9 mouse cellular contexts compared by ENCODE assay signal in the genomic region with DNA sequence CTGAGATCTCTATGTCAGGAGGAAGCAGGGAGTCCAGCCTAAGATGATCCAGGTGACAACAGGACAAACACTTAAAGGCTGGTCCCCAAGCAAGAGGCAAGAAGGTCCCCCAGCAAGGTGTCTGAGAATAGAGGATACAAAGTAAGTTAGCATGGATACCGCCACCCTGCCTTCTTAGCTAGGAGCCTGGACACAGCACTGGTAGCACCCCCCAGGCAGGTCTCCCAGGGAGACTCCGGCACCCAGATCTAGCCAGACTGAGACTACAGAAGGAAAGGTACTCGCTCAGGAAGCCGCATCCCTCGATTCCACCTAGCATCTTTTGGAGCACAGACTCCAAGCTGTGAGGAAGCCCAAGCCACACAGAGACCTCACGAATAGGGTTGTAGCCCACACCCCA. TPM values are rescaled to one million over a fixed set of nuclear protein-coding genes. Genes with fewer than 3 reads are reported as not detected.
DNase-seq lines count a peak whose midpoint lies in the region; ATAC-seq and TF ChIP-seq lines count a peak whose summit lies in the region.
"Had no signal": no experiment of that assay in that cellular context is flagged by ENCODE, and none has a peak within 500 bp of the region (broad histone marks: within the 10 kb centered on the region; RNA-seq: fewer than 3 reads in every experiment).

No protein-coding gene starts in this region.

- DNase-seq in neural tube, embryonic 11.5 days (ENCODE audit: low spot score) = no peak
- no peak for DNase-seq in neural tube, embryonic 10.5 days (ENCODE audit: extremely low spot score, low spot score)
- DNase-seq in forebrain, postnatal 0 days = no peak
- no peak for DNase-seq in T-cell, adult 2 months (ENCODE audit: low spot score)
- DNase-seq: kidney, adult 2 months had no signal

- 89% methylated on average over 6 of the region's 6 CpGs for WGBS in neural tube, embryonic 11.5 days
- 91% methylated on average over 6 of the region's 6 CpGs for WGBS in forebrain, postnatal 0 days
- 80% methylated on average over 6 of the region's 6 CpGs for WGBS in limb, embryonic 15.5 days
- 86% methylated on average over 6 of the region's 6 CpGs for WGBS in stomach, embryonic 16.5 days

- ATAC-seq in neural tube, embryonic 11.5 days (ENCODE audit: insufficient read depth, low FRiP score, low TSS enrichment) = no peak
- no peak for ATAC-seq in forebrain, postnatal 0 days
- ATAC-seq in limb, embryonic 15.5 days (ENCODE audit: insufficient number of reproducible peaks, low FRiP score, low TSS enrichment, low read depth) = no peak
- ATAC-seq in stomach, embryonic 16.5 days (ENCODE audit: insufficient read depth, low FRiP score) = no peak
- no peak for ATAC-seq in megakaryocyte, adult 5-6 weeks (ENCODE audit: poor library complexity, severe bottlenecking)
- ATAC-seq: Patski had no signal

- no peak overlapping the region; the same call in 1 of the 2 replicates for H3K9ac ChIP-seq in neural tube, embryonic 11.5 days (ENCODE audit: low read length)
- no peak overlapping the region for H3K9ac ChIP-seq in forebrain, postnatal 0 days
- H3K9ac ChIP-seq in limb, embryonic 15.5 days = no peak overlapping the region
- peak overlapping the region; percentile 97; the same call in 1 of the 2 replicates for H3K9ac ChIP-seq in stomach, embryonic 16.5 days (ENCODE audit: low read length)

- H3K27me3 ChIP-seq in neural tube, embryonic 11.5 days (ENCODE audit: control insufficient read depth, insufficient read depth, low read length) = no peaks in the 10 kb centered on the region
- H3K27me3 ChIP-seq in forebrain, postnatal 0 days (ENCODE audit: insufficient read depth, low read length) = no peaks in the 10 kb centered on the region
- H3K27me3 ChIP-seq in limb, embryonic 15.5 days = no peaks in the 10 kb centered on the region
- H3K27me3 ChIP-seq in stomach, embryonic 16.5 days (ENCODE audit: control insufficient read depth, insufficient read depth, low read length) = no peaks in the 10 kb centered on the region
- H3K27me3 ChIP-seq: Patski had no signal

- peaks cover 13% of the 10 kb centered on the region for H3K36me3 ChIP-seq in neural tube, embryonic 11.5 days (ENCODE audit: control insufficient read depth, insufficient read depth, low read length)
- peaks cover 22% of the 10 kb centered on the region for H3K36me3 ChIP-seq in forebrain, postnatal 0 days (ENCODE audit: insufficient read depth)
- H3K36me3 ChIP-seq in limb, embryonic 15.5 days = peaks cover 25% of the 10 kb centered on the region
- H3K36me3 ChIP-seq in stomach, embryonic 16.5 days (ENCODE audit: control insufficient read depth, insufficient read depth, low read length) = peaks cover 16% of the 10 kb centered on the region

- peaks cover 14% of the 10 kb centered on the region for H3K4me1 ChIP-seq in neural tube, embryonic 11.5 days (ENCODE audit: control insufficient read depth, insufficient read depth, low read length)
- peaks cover 9% of the 10 kb centered on the region for H3K4me1 ChIP-seq in forebrain, postnatal 0 days (ENCODE audit: insufficient read depth)
- H3K4me1 ChIP-seq in limb, embryonic 15.5 days = peaks cover 31% of the 10 kb centered on the region
- peaks cover 19% of the 10 kb centered on the region for H3K4me1 ChIP-seq in stomach, embryonic 16.5 days (ENCODE audit: control insufficient read depth, insufficient read depth, low read length)

- H3K4me2 ChIP-seq in neural tube, embryonic 11.5 days (ENCODE audit: low read depth) = peak overlapping the region; percentile 94
- peak overlapping the region; percentile 86 for H3K4me2 ChIP-seq in forebrain, postnatal 0 days (ENCODE audit: low read depth)
- H3K4me2 ChIP-seq in limb, embryonic 15.5 days = peak overlapping the region; percentile 79
- H3K4me2 ChIP-seq in stomach, embryonic 16.5 days (ENCODE audit: low read depth, low read length) = peak overlapping the region; percentile 89

- no peak for TF ChIP-seq CTCF in forebrain, postnatal 0 days (IDR thresholded peaks at IDR 0.05; ENCODE audit: low read depth)

- no peak overlapping the region for H3K27ac ChIP-seq in neural tube, embryonic 11.5 days (ENCODE audit: low read depth, low read length)
- no peak overlapping the region for H3K27ac ChIP-seq in forebrain, postnatal 0 days (ENCODE audit: low read depth, low read length)
- no peak overlapping the region for H3K27ac ChIP-seq in limb, embryonic 15.5 days
- no peak overlapping the region for H3K27ac ChIP-seq in stomach, embryonic 16.5 days (ENCODE audit: low read length)

- H3K9me3 ChIP-seq in neural tube, embryonic 11.5 days (ENCODE audit: control insufficient read depth, low read length) = no peaks in the 10 kb centered on the region
- no peaks in the 10 kb centered on the region for H3K9me3 ChIP-seq in forebrain, postnatal 0 days (ENCODE audit: low read length)
- no peaks in the 10 kb centered on the region for H3K9me3 ChIP-seq in limb, embryonic 15.5 days
- no peaks in the 10 kb centered on the region for H3K9me3 ChIP-seq in stomach, embryonic 16.5 days (replicated peaks; ENCODE audit: control insufficient read depth, low read length)

- H3K4me3 ChIP-seq in neural tube, embryonic 11.5 days (ENCODE audit: low read depth, low read length) = peak overlapping the region; percentile 94
- H3K4me3 ChIP-seq in forebrain, postnatal 0 days (ENCODE audit: low read depth, low read length) = no peak overlapping the region
- H3K4me3 ChIP-seq in limb, embryonic 15.5 days = peak overlapping the region; percentile 94
- peak overlapping the region; percentile 87; the same call in 1 of the 2 replicates for H3K4me3 ChIP-seq in stomach, embryonic 16.5 days (replicated peaks; ENCODE audit: low read length)

RNA-seq across cellular contexts. Expression of gene Mier2, which starts 1.8 kb away (rescaled TPM):
- polyA plus RNA-seq in neural tube, embryonic 11.5 days (2014; fragmentation: Nextera tagmentation; extraction: Ambion mirVana) = 50.8 and 58.2 TPM in 2 replicates
- 70.0 and 73.0 TPM in 2 replicates for total RNA-seq in forebrain, postnatal 0 days (2014; rRNA removed)
- 37.5 and 38.6 TPM in 2 replicates for polyA plus RNA-seq in forebrain, postnatal 0 days (2015; fragmentation: Nextera tagmentation; extraction: Ambion mirVana)
- polyA plus RNA-seq in limb, embryonic 15.5 days (2015; fragmentation: Nextera tagmentation; extraction: Ambion mirVana) = 65.5 and 66.4 TPM in 2 replicates
- polyA plus RNA-seq in stomach, embryonic 16.5 days (2015; fragmentation: Nextera tagmentation; extraction: Ambion mirVana) = 40.7 and 46.8 TPM in 2 replicates
- total RNA-seq in megakaryocyte, adult 5-6 weeks (2015) = 5.8 and 7.3 TPM in 2 replicates
- total RNA-seq in megakaryocyte, adult 5-6 weeks (2017) = 9.4 and 19.5 TPM in 2 replicates

RNA-seq across cellular contexts. Expression of gene Plpp2, which starts 19.6 kb away (rescaled TPM):
- polyA plus RNA-seq in neural tube, embryonic 11.5 days (2014; fragmentation: Nextera tagmentation; extraction: Ambion mirVana) = 21.2 and 23.2 TPM in 2 replicates
- total RNA-seq in forebrain, postnatal 0 days (2014; rRNA removed) = 18.5 and 24.1 TPM in 2 replicates
- 11.0 and 13.1 TPM in 2 replicates for polyA plus RNA-seq in forebrain, postnatal 0 days (2015; fragmentation: Nextera tagmentation; extraction: Ambion mirVana)
- polyA plus RNA-seq in limb, embryonic 15.5 days (2015; fragmentation: Nextera tagmentation; extraction: Ambion mirVana) = 25.5 and 28.3 TPM in 2 replicates
- 69.9 and 88.4 TPM in 2 replicates for polyA plus RNA-seq in stomach, embryonic 16.5 days (2015; fragmentation: Nextera tagmentation; extraction: Ambion mirVana)
- total RNA-seq in megakaryocyte, adult 5-6 weeks (2015) = 13.5 and 14.7 TPM in 2 replicates
- 3.9 and 5.1 TPM in 2 replicates for total RNA-seq in megakaryocyte, adult 5-6 weeks (2017)

RNA-seq across cellular contexts. Expression of gene Theg, which starts 34.0 kb away (rescaled TPM):
- not detected in 2 replicates for polyA plus RNA-seq in neural tube, embryonic 11.5 days (2014; fragmentation: Nextera tagmentation; extraction: Ambion mirVana)
- total RNA-seq in forebrain, postnatal 0 days (2014; rRNA removed) = not detected in 2 replicates
- polyA plus RNA-seq in forebrain, postnatal 0 days (2015; fragmentation: Nextera tagmentation; extraction: Ambion mirVana) = not detected in 2 replicates
- not detected in 2 replicates for polyA plus RNA-seq in limb, embryonic 15.5 days (2015; fragmentation: Nextera tagmentation; extraction: Ambion mirVana)
- polyA plus RNA-seq in stomach, embryonic 16.5 days (2015; fragmentation: Nextera tagmentation; extraction: Ambion mirVana) = not detected in 2 replicates
- total RNA-seq in megakaryocyte, adult 5-6 weeks (2015) = not detected in 2 replicates
- not detected in 2 replicates for total RNA-seq in megakaryocyte, adult 5-6 weeks (2017)
- polyA plus RNA-seq: kidney, adult 2 months; Patski had no signal
